Mouse (Mus musculus) lung, embryonic 16.5 days (tissue): ENCODE results near the gene Bpgm. TPM values are rescaled to one million over a fixed set of nuclear protein-coding genes. Genes with fewer than 3 reads are reported as not detected.

Source experiments
- ATAC-seq: fragments of 200-750 bp; cut with Nextera tagmentation; 2 replicates; pipeline ENCODE4 v1.8.0; 2017; ENCODE audit warnings: low read depth, mild to moderate bottlenecking, moderate library complexity
- H3K27ac ChIP-seq: fragments of 300-500 bp; sonication (generic); 2 replicates; pipeline ENCODE4 v1.5.1; 2014; ENCODE audit warnings: mild to moderate bottlenecking, control low read depth, low read length
- H3K27me3 ChIP-seq: fragments of 300-500 bp; sonication (generic); 2 replicates; pipeline ENCODE4 v1.6.1; 2014; ENCODE audit warnings: low read depth, low read length, mixed read lengths; ENCODE audit not compliant: control insufficient read depth, insufficient read depth
- H3K36me3 ChIP-seq: fragments of 300-500 bp; sonication (generic); 2 replicates; pipeline ENCODE4 v1.6.1; 2014; ENCODE audit warnings: low read length; ENCODE audit not compliant: control insufficient read depth, insufficient read depth
- H3K4me1 ChIP-seq: fragments of 300-500 bp; sonication (generic); replicated peaks from 2 replicates; pipeline ENCODE4 v1.6.1; 2014; ENCODE audit warnings: low read length, mixed read lengths; ENCODE audit not compliant: control insufficient read depth, insufficient read depth
- H3K4me2 ChIP-seq: fragments of 300-500 bp; sonication (generic); 2 replicates; pipeline ENCODE4 v1.6.1; 2014; ENCODE audit warnings: low read depth, low read length, control low read depth
- H3K4me3 ChIP-seq: fragments of 300-500 bp; sonication (generic); 2 replicates; pipeline ENCODE4 v1.5.1; 2014; ENCODE audit warnings: mild to moderate bottlenecking, low read length, control low read depth
- H3K9ac ChIP-seq: fragments of 300-500 bp; sonication (generic); 2 replicates; pipeline ENCODE4 v1.6.1; 2014; ENCODE audit warnings: low read length, control low read depth
- H3K9me3 ChIP-seq: fragments of 300-500 bp; sonication (generic); 2 replicates; pipeline ENCODE4 v1.6.1; 2016; ENCODE audit warnings: low read length; ENCODE audit not compliant: control insufficient read depth
- WGBS: fragments of 180-500 bp; shearing (Covaris S2); extraction: QIAGEN DNeasy Blood & Tissue Kit; methylation state at CpG from one replicate; pipeline ENCODE4 v1.1.7; 2014; 5-methylcytosine and 5-hydroxymethylcytosine counted together
- polyA plus RNA-seq: library from polyadenylated mRNA; unstranded; fragments of >200 nt; fragmentation: Nextera tagmentation; extraction: Ambion mirVana; gene quantifications from 2 replicates; pipeline ENCODE4 v1.2.1, GENCODE M21; 2015

Gene Bpgm
- polyA plus RNA-seq, 1 experiment from 2014 or later: 65.1 TPM

GRCm38 (mm10) chr6:34481349-34481748, 5.3 kb downstream of the Bpgm start:
- ATAC-seq: no peak
- no peak overlapping the region for H3K4me3 ChIP-seq
- peaks cover 38% of the 10 kb centered on the region for H3K4me1 ChIP-seq
- H3K27me3 ChIP-seq: no peaks in the 10 kb centered on the region
- no peak overlapping the region for H3K9ac ChIP-seq
- no peak overlapping the region for H3K4me2 ChIP-seq
- WGBS: 47% methylated on average over 6 of the region's 6 CpGs
- H3K27ac ChIP-seq: peak overlapping the region; percentile 58
- H3K36me3 ChIP-seq: no peaks in the 10 kb centered on the region
- H3K9me3 ChIP-seq: no peaks in the 10 kb centered on the region

- H3K27ac ChIP-seq: no peak overlapping the region
- no peaks in the 10 kb centered on the region for H3K36me3 ChIP-seq
- no peaks in the 10 kb centered on the region for H3K9me3 ChIP-seq
- no peaks in the 10 kb centered on the region for H3K27me3 ChIP-seq
- no peak overlapping the region for H3K4me2 ChIP-seq
- no peak overlapping the region for H3K4me3 ChIP-seq
- WGBS: 46% methylated on average over 4 of the region's 4 CpGs
- peaks cover 33% of the 10 kb centered on the region for H3K4me1 ChIP-seq
- peak; percentile 27; the same call in 1 of the 2 replicates for ATAC-seq
- no peak overlapping the region for H3K9ac ChIP-seq
These were observed 6.8 kb downstream of the Bpgm start for GRCm38 (mm10) chr6:34482842-34483241.

GRCm38 (mm10) chr6:34483390-34483789, 7.4 kb downstream of the Bpgm start:
- ATAC-seq: no peak
- H3K9ac ChIP-seq: no peak overlapping the region
- H3K36me3 ChIP-seq: no peaks in the 10 kb centered on the region
- no peaks in the 10 kb centered on the region for H3K9me3 ChIP-seq
- H3K4me2 ChIP-seq: no peak overlapping the region
- H3K4me3 ChIP-seq: no peak overlapping the region
- WGBS: 78% methylated on average over 5 of the region's 5 CpGs
- no peaks in the 10 kb centered on the region for H3K27me3 ChIP-seq
- H3K27ac ChIP-seq: no peak overlapping the region
- peaks cover 30% of the 10 kb centered on the region for H3K4me1 ChIP-seq

- no peak overlapping the region for H3K4me2 ChIP-seq
- no peak for ATAC-seq
- no peaks in the 10 kb centered on the region for H3K36me3 ChIP-seq
- H3K9me3 ChIP-seq: no peaks in the 10 kb centered on the region
- 94% methylated on average over 7 of the region's 7 CpGs for WGBS
- H3K9ac ChIP-seq: no peak overlapping the region
- H3K27me3 ChIP-seq: no peaks in the 10 kb centered on the region
- H3K4me3 ChIP-seq: no peak overlapping the region
- H3K27ac ChIP-seq: no peak overlapping the region
- peaks cover 30% of the 10 kb centered on the region for H3K4me1 ChIP-seq
These were observed 7.8 kb downstream of the Bpgm start for GRCm38 (mm10) chr6:34483811-34484210.

GRCm38 (mm10) chr6:34486071-34486626, 10.1 kb downstream of the Bpgm start:
- Histone ChIP-seq H3K9ac (0 out of 2 replicates have a peak overlapping the region, but pooled peaks have one; percentile 11), H3K27ac (no peak overlapping the region), H3K4me3 (no peak overlapping the region), H3K4me1 (peaks cover 11% of the 10 kb centered on the region), H3K27me3 (no peaks in the 10 kb centered on the region), H3K9me3 (no peaks in the 10 kb centered on the region), H3K4me2 (no peak overlapping the region), H3K36me3 (no peaks in the 10 kb centered on the region)
- ATAC-seq: no peak
- WGBS: 64% methylated on average over 14 of the region's 14 CpGs

GRCm38 (mm10) chr6:34493327-34494095, 17.5 kb downstream of the Bpgm start:
- no peak for ATAC-seq

GRCm38 (mm10) chr6:34495140-34495551, 19.1 kb downstream of the Bpgm start:
- H3K36me3 ChIP-seq: no peaks in the 10 kb centered on the region
- H3K9ac ChIP-seq: no peak overlapping the region
- H3K4me3 ChIP-seq: no peak overlapping the region
- H3K4me2 ChIP-seq: no peak overlapping the region
- H3K27me3 ChIP-seq: no peaks in the 10 kb centered on the region
- peak overlapping the region; percentile 17; the same call in 1 of the 2 replicates for H3K27ac ChIP-seq
- H3K4me1 ChIP-seq: peaks cover 3% of the 10 kb centered on the region
- peak; percentile 67 for ATAC-seq
- WGBS: 30% methylated on average over 7 of the region's 7 CpGs
- no peaks in the 10 kb centered on the region for H3K9me3 ChIP-seq

More at GRCm38 (mm10) chr6:34493327-34494095, 17.5 kb downstream of the Bpgm start:
- H3K4me2 ChIP-seq: no peak overlapping the region
- no peak overlapping the region for H3K9ac ChIP-seq
- H3K4me1 ChIP-seq: peaks cover 3% of the 10 kb centered on the region
- no peaks in the 10 kb centered on the region for H3K36me3 ChIP-seq
- H3K9me3 ChIP-seq: no peaks in the 10 kb centered on the region
- 85% methylated on average over 21 of the region's 21 CpGs for WGBS
- no peaks in the 10 kb centered on the region for H3K27me3 ChIP-seq
- H3K4me3 ChIP-seq: no peak overlapping the region
- no peak overlapping the region for H3K27ac ChIP-seq

- Histone ChIP-seq H3K4me1 (peaks cover 3% of the 10 kb centered on the region), H3K27me3 (no peaks in the 10 kb centered on the region), H3K4me3 (no peak overlapping the region), H3K4me2 (no peak overlapping the region), H3K9ac (no peak overlapping the region), H3K36me3 (no peaks in the 10 kb centered on the region), H3K9me3 (no peaks in the 10 kb centered on the region), H3K27ac (no peak overlapping the region)
- ATAC-seq: no peak
- WGBS: 62% methylated on average over 5 of the region's 5 CpGs
These were observed 22.1 kb downstream of the Bpgm start for GRCm38 (mm10) chr6:34497991-34498625.

- H3K9me3 ChIP-seq: no peaks in the 10 kb centered on the region
- H3K4me3 ChIP-seq: no peak overlapping the region
- H3K27ac ChIP-seq: no peak overlapping the region
- H3K4me2 ChIP-seq: no peak overlapping the region
- no peak for ATAC-seq
- no peaks in the 10 kb centered on the region for H3K27me3 ChIP-seq
- H3K9ac ChIP-seq: no peak overlapping the region
- WGBS: 77% methylated on average over 7 of the region's 7 CpGs
- H3K36me3 ChIP-seq: peaks cover 4% of the 10 kb centered on the region; the same call in 1 of the 2 replicates
- H3K4me1 ChIP-seq: peaks cover 10% of the 10 kb centered on the region
These were observed 26.3 kb downstream of the Bpgm start for GRCm38 (mm10) chr6:34502291-34502690.
